ENCODE assay signal across 9 mouse cellular contexts in genomic region chr8:125996031-125996839, GRCm38 (mm10). TPM values are rescaled to one million over a fixed set of nuclear protein-coding genes. Genes with fewer than 3 reads are reported as not detected.
DNase-seq lines count a peak whose midpoint lies in the region; ATAC-seq lines count a peak whose summit lies in the region.
"Had no signal": no experiment of that assay in that cellular context is flagged by ENCODE, and none has a peak within 500 bp of the region (broad histone marks: within the 10 kb centered on the region; RNA-seq: fewer than 3 reads in every experiment).

No protein-coding gene starts in this region.

- H3K27ac ChIP-seq in heart, embryonic 13.5 days (replicated peaks), result no peak overlapping the region
- no peak overlapping the region for H3K27ac ChIP-seq in forebrain, embryonic 13.5 days
- no peak overlapping the region for H3K27ac ChIP-seq in neural tube, embryonic 13.5 days (replicated peaks)

- no peaks in the 10 kb centered on the region for H3K36me3 ChIP-seq in heart, embryonic 13.5 days
- no peaks in the 10 kb centered on the region for H3K36me3 ChIP-seq in forebrain, embryonic 13.5 days (ENCODE audit: poor library complexity, severe bottlenecking)
- H3K36me3 ChIP-seq in neural tube, embryonic 13.5 days, result no peaks in the 10 kb centered on the region
- H3K36me3 ChIP-seq: G1E had no signal

- H3K27me3 ChIP-seq in heart, embryonic 13.5 days (replicated peaks), result peaks cover 75% of the 10 kb centered on the region
- peaks cover 61% of the 10 kb centered on the region for H3K27me3 ChIP-seq in forebrain, embryonic 13.5 days
- H3K27me3 ChIP-seq in neural tube, embryonic 13.5 days, result peaks cover 58% of the 10 kb centered on the region

- ATAC-seq in heart, embryonic 13.5 days (ENCODE audit: extremely low read depth, insufficient number of reproducible peaks, low FRiP score, low TSS enrichment), result no peak
- ATAC-seq in cerebellum, adult (ENCODE audit: insufficient number of reproducible peaks, low FRiP score, low TSS enrichment), result 0 out of 2 replicates have a peak, but pooled peaks have one; percentile 16
- 0 out of 2 replicates have a peak, but pooled peaks have one; percentile 3 for ATAC-seq in forebrain, embryonic 13.5 days
- peak; percentile 14 for ATAC-seq in neural tube, embryonic 13.5 days (ENCODE audit: low read depth)

- WGBS in heart, embryonic 13.5 days, result 31% methylated on average over 14 of the region's 14 CpGs
- WGBS in forebrain, embryonic 13.5 days, result 13% methylated on average over 14 of the region's 14 CpGs
- 15% methylated on average over 14 of the region's 14 CpGs for WGBS in neural tube, embryonic 13.5 days

- no peaks in the 10 kb centered on the region for H3K9me3 ChIP-seq in heart, embryonic 13.5 days
- H3K9me3 ChIP-seq in forebrain, embryonic 13.5 days (replicated peaks), result no peaks in the 10 kb centered on the region
- H3K9me3 ChIP-seq in neural tube, embryonic 13.5 days, result no peaks in the 10 kb centered on the region

- no peak for DNase-seq in heart, adult 9 months (ENCODE audit: low spot score in 2 of 2)
- DNase-seq in kidney, postnatal 10 days, result peak; percentile 56
- no peak for DNase-seq in layer of hippocampus, adult 9-10 months (ENCODE audit: low spot score)
- no peak for DNase-seq in MN1 (ENCODE audit: low spot score)

- peak overlapping the region; percentile 64 for H3K4me3 ChIP-seq in heart, embryonic 13.5 days
- H3K4me3 ChIP-seq in forebrain, embryonic 13.5 days, result peak overlapping the region; percentile 61
- peak overlapping the region; percentile 58 for H3K4me3 ChIP-seq in neural tube, embryonic 13.5 days

- H3K9ac ChIP-seq in heart, embryonic 13.5 days, result peak overlapping the region; percentile 75; the same call in 1 of the 2 replicates
- H3K9ac ChIP-seq in forebrain, embryonic 13.5 days, result peak overlapping the region; percentile 72
- H3K9ac ChIP-seq in neural tube, embryonic 13.5 days, result peak overlapping the region; percentile 79

- H3K4me1 ChIP-seq in heart, embryonic 13.5 days, result peaks cover 14% of the 10 kb centered on the region
- H3K4me1 ChIP-seq in forebrain, embryonic 13.5 days, result peaks cover 19% of the 10 kb centered on the region
- H3K4me1 ChIP-seq in neural tube, embryonic 13.5 days (replicated peaks), result peaks cover 26% of the 10 kb centered on the region

- peak overlapping the region; percentile 93 for H3K4me2 ChIP-seq in heart, embryonic 13.5 days
- H3K4me2 ChIP-seq in forebrain, embryonic 13.5 days, result peak overlapping the region; percentile 90
- peak overlapping the region; percentile 84 for H3K4me2 ChIP-seq in neural tube, embryonic 13.5 days

RNA-seq across cellular contexts. Expression of gene Kcnk1, which starts 1.3 kb away (rescaled TPM):
- 3.0 and 3.8 TPM in 2 replicates for polyA plus RNA-seq in heart, embryonic 13.5 days (2015; fragmentation: Nextera tagmentation; extraction: Ambion mirVana)
- polyA plus RNA-seq in forebrain, embryonic 13.5 days (2015; fragmentation: Nextera tagmentation; extraction: Ambion mirVana), result 4.1 and 5.2 TPM in 2 replicates
- 8.2 and 8.5 TPM in 2 replicates for polyA plus RNA-seq in neural tube, embryonic 13.5 days (2015; fragmentation: Nextera tagmentation; extraction: Ambion mirVana)
- polyA plus RNA-seq: G1E had no signal
